15 mouse cellular contexts compared by ENCODE assay signal in genomic region chr2:165603775-165604174, GRCm38 (mm10). TPM values are rescaled to one million over a fixed set of nuclear protein-coding genes. Genes with fewer than 3 reads are reported as not detected.
DNase-seq lines count a peak whose midpoint lies in the region; ATAC-seq and TF ChIP-seq lines count a peak whose summit lies in the region.
"Had no signal": no experiment of that assay in that cellular context is flagged by ENCODE, and none has a peak within 500 bp of the region (broad histone marks: within the 10 kb centered on the region; RNA-seq: fewer than 3 reads in every experiment).

No protein-coding gene starts in this region.

- H3K9me3 ChIP-seq in forebrain, embryonic 11.5 days (ENCODE audit: control insufficient read depth, low read length) = no peaks in the 10 kb centered on the region
- H3K9me3 ChIP-seq in forebrain, embryonic 10.5 days = no peaks in the 10 kb centered on the region
- no peaks in the 10 kb centered on the region for H3K9me3 ChIP-seq in midbrain, postnatal 0 days (ENCODE audit: low read length)
- no peaks in the 10 kb centered on the region for H3K9me3 ChIP-seq in intestine, postnatal 0 days (ENCODE audit: control insufficient read depth)

- no peak overlapping the region for H3K27ac ChIP-seq in forebrain, embryonic 11.5 days (ENCODE audit: low read depth, low read length)
- no peak overlapping the region for H3K27ac ChIP-seq in forebrain, embryonic 10.5 days
- H3K27ac ChIP-seq in midbrain, postnatal 0 days (ENCODE audit: low read depth, low read length) = no peak overlapping the region
- no peak overlapping the region for H3K27ac ChIP-seq in intestine, postnatal 0 days (ENCODE audit: low read depth, low read length)
- H3K27ac ChIP-seq: kidney, postnatal 0 days; liver, embryonic 14.5 days had no signal

- peaks cover 9% of the 10 kb centered on the region; the same call in 1 of the 2 replicates for H3K4me1 ChIP-seq in forebrain, embryonic 11.5 days (replicated peaks; ENCODE audit: control insufficient read depth, insufficient read depth, low read length)
- peaks cover 63% of the 10 kb centered on the region for H3K4me1 ChIP-seq in forebrain, embryonic 10.5 days
- no peaks in the 10 kb centered on the region for H3K4me1 ChIP-seq in midbrain, postnatal 0 days (ENCODE audit: insufficient read depth, low read length)
- H3K4me1 ChIP-seq in intestine, postnatal 0 days (replicated peaks; ENCODE audit: control insufficient read depth, insufficient read depth, low read length) = no peaks in the 10 kb centered on the region

- no peak for ATAC-seq in forebrain, embryonic 11.5 days (replicated peaks; ENCODE audit: low FRiP score)
- peak; percentile 67 to 76; a peak in 3 of 4 replicates for ATAC-seq in hematopoietic stem cell, adult 5-6 weeks (replicated peaks in 1 of 2; ENCODE audit: insufficient read depth in 1 of 2, low FRiP score in 2 of 2, low TSS enrichment in 1 of 2, low read depth in 1 of 2, poor library complexity in 2 of 2, severe bottlenecking in 2 of 2)
- ATAC-seq in midbrain, postnatal 0 days (ENCODE audit: low FRiP score) = no peak
- no peak for ATAC-seq in cerebellum, adult (ENCODE audit: insufficient number of reproducible peaks, low FRiP score, low TSS enrichment)
- ATAC-seq in intestine, postnatal 0 days = no peak

- H3K27me3 ChIP-seq in forebrain, embryonic 11.5 days (ENCODE audit: control insufficient read depth, insufficient read depth, low read length) = no peaks in the 10 kb centered on the region
- H3K27me3 ChIP-seq in forebrain, embryonic 10.5 days (ENCODE audit: poor library complexity, severe bottlenecking) = peaks cover 23% of the 10 kb centered on the region
- no peaks in the 10 kb centered on the region for H3K27me3 ChIP-seq in midbrain, postnatal 0 days (ENCODE audit: insufficient read depth, low read length)
- peaks cover 11% of the 10 kb centered on the region; the same call in 1 of the 2 replicates for H3K27me3 ChIP-seq in intestine, postnatal 0 days (replicated peaks; ENCODE audit: control insufficient read depth, insufficient read depth, low read length)

- no peaks in the 10 kb centered on the region for H3K36me3 ChIP-seq in forebrain, embryonic 11.5 days (ENCODE audit: control insufficient read depth, insufficient read depth, low read length)
- no peaks in the 10 kb centered on the region for H3K36me3 ChIP-seq in forebrain, embryonic 10.5 days (replicated peaks)
- H3K36me3 ChIP-seq in midbrain, postnatal 0 days (ENCODE audit: insufficient read depth, low read length) = no peaks in the 10 kb centered on the region
- no peaks in the 10 kb centered on the region for H3K36me3 ChIP-seq in intestine, postnatal 0 days (ENCODE audit: control insufficient read depth, insufficient read depth)

- no peak overlapping the region for H3K9ac ChIP-seq in forebrain, embryonic 11.5 days (ENCODE audit: low read length)
- H3K9ac ChIP-seq in midbrain, postnatal 0 days (replicated peaks; ENCODE audit: low read length, poor library complexity, severe bottlenecking) = no peak overlapping the region
- H3K9ac ChIP-seq in intestine, postnatal 0 days (ENCODE audit: low read depth, low read length) = no peak overlapping the region
- H3K9ac ChIP-seq: liver, embryonic 14.5 days had no signal

- no peak overlapping the region for H3K4me3 ChIP-seq in forebrain, embryonic 11.5 days (ENCODE audit: low read depth, low read length)
- no peak overlapping the region for H3K4me3 ChIP-seq in forebrain, embryonic 10.5 days
- no peak overlapping the region for H3K4me3 ChIP-seq in midbrain, postnatal 0 days (ENCODE audit: low read depth, low read length)
- no peak overlapping the region for H3K4me3 ChIP-seq in intestine, postnatal 0 days (ENCODE audit: low read depth, low read length)

- H3K4me2 ChIP-seq in forebrain, embryonic 11.5 days (ENCODE audit: low read depth, low read length, severe bottlenecking) = no peak overlapping the region
- no peak overlapping the region for H3K4me2 ChIP-seq in midbrain, postnatal 0 days (ENCODE audit: low read depth, low read length, poor library complexity, severe bottlenecking)
- no peak overlapping the region for H3K4me2 ChIP-seq in intestine, postnatal 0 days (replicated peaks; ENCODE audit: low read depth)

- peak; percentile 56 for DNase-seq in forebrain, embryonic 11.5 days (ENCODE audit: low spot score)
- no peak for DNase-seq in forebrain, embryonic 10.5 days (ENCODE audit: extremely low spot score, low spot score)
- peak; percentile 58 for DNase-seq in 416B (ENCODE audit: low read depth)
- DNase-seq in midbrain, postnatal 0 days (ENCODE audit: low spot score) = peak; percentile 49
- DNase-seq in frontal cortex, postnatal 36 days (ENCODE audit: low spot score in 2 of 2) = no peak
- DNase-seq: adrenal gland, postnatal 36 days; cerebellum, adult 11 months; cerebellum, postnatal 36 days; layer of hippocampus, adult 9-11 months; thymus, adult 18-20 months had no signal

- WGBS in forebrain, embryonic 11.5 days = 61% methylated on average over 8 of the region's 8 CpGs
- 66% methylated on average over 8 of the region's 8 CpGs for WGBS in forebrain, embryonic 10.5 days
- 36% methylated on average over 8 of the region's 8 CpGs for WGBS in midbrain, postnatal 0 days
- 77% methylated on average over 8 of the region's 8 CpGs for WGBS in intestine, postnatal 0 days

- TF ChIP-seq CTCF in midbrain, postnatal 0 days (IDR thresholded peaks at IDR 0.05) = no peak
- no peak for TF ChIP-seq CTCF in intestine, postnatal 0 days (IDR thresholded peaks at IDR 0.05; ENCODE audit: low read depth)

RNA-seq across cellular contexts. Expression of gene Eya2, which starts 8.9 kb away (rescaled TPM):
- polyA plus RNA-seq in forebrain, embryonic 11.5 days (2014; fragmentation: Nextera tagmentation; extraction: Ambion mirVana) = 10.3 TPM in 2 replicates
- polyA plus RNA-seq in forebrain, embryonic 10.5 days (2016; fragmentation: Nextera tagmentation; extraction: Ambion mirVana) = 18.0 and 24.2 TPM in 2 replicates
- total RNA-seq in hematopoietic stem cell, adult 5-6 weeks (2017) = 32.9 and 38.1 TPM in 2 replicates
- 12.0 and 21.6 TPM in 2 replicates for total RNA-seq in midbrain, postnatal 0 days (2014; rRNA removed)
- polyA plus RNA-seq in midbrain, postnatal 0 days (2015; fragmentation: Nextera tagmentation; extraction: Ambion mirVana) = 6.0 and 7.1 TPM in 2 replicates
- 0.16 and 0.51 TPM in 2 replicates for polyA plus RNA-seq in intestine, postnatal 0 days (2015; fragmentation: Nextera tagmentation; extraction: Ambion mirVana)

Comparison
In these comparisons a context has a peak if more than half of its experiments do, and no peak if none do; other contexts are left out.
1. DNase-seq: peak in forebrain, embryonic 11.5 days (single experiment), 416B (single experiment) and midbrain, postnatal 0 days (single experiment); none in forebrain, embryonic 10.5 days (single experiment) and frontal cortex, postnatal 36 days (0 of 2).
2. ATAC-seq: peak in hematopoietic stem cell, adult 5-6 weeks (2 of 2); none in forebrain, embryonic 11.5 days (single experiment), midbrain, postnatal 0 days (single experiment), cerebellum, adult (single experiment) and intestine, postnatal 0 days (single experiment).